Mouse (Mus musculus): ENCODE data around the gene Stpg3. TPM values are rescaled to one million over a fixed set of nuclear protein-coding genes. Genes with fewer than 3 reads are reported as not detected.

Gene Stpg3
- polyA plus RNA-seq, 1 experiment from 2014 or later: not detected

DNA sequence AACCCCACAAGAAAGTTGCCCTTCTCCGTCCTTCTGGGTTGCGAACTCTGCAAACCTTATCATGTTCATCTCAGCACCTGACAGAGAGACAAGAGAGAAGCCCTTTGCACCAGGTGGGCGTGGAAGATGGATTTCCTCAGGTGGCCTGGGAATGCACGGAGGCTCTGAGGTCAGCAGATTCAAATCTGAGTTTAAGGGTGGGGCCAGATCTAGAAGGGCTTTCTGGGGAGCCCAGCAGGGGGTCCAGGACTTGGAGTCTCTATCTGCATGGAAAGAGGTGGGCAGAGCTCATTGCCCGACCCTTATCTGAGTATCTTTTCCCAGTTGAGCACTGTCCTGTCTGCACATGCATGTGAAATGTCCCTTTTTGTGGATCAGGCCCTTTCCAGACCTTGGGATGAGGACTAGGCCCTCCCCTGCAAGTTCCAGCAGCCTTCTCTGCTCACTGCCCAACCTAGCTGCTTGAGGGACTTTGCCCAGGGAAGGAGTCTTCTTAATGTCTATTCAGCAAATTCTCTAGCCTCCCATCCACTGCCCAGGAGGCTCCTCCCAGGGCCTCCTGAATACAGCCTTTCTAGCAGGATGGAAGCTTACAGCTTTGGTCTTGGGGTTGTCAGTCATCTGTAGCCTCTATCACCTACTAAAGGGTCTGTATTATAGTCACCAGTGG is 20.2 kb upstream of the Stpg3 start:
- ATAC-seq (ENCODE audit: extremely low read depth, insufficient number of reproducible peaks, low FRiP score, low TSS enrichment): no peak
- H3K27me3 ChIP-seq (replicated peaks): peaks cover 84% of the 10 kb centered on the region
- H3K27ac ChIP-seq (replicated peaks): no peak overlapping the region
- WGBS: 58% methylated on average over 5 of the region's 5 CpGs
- H3K9ac ChIP-seq: no peak overlapping the region
- no peaks in the 10 kb centered on the region for H3K9me3 ChIP-seq
- H3K4me2 ChIP-seq: no peak overlapping the region
- H3K4me1 ChIP-seq: no peaks in the 10 kb centered on the region
- H3K4me3 ChIP-seq: no peak overlapping the region
- H3K36me3 ChIP-seq: no peaks in the 10 kb centered on the region

GRCm38 (mm10) chr2:25234050-25234449 is 19.6 kb upstream of the Stpg3 start, which contains the start of gene Slc34a3:
Gene Slc34a3, minus strand, starts transcription at chr2:25234364.
- H3K36me3 ChIP-seq: no peaks in the 10 kb centered on the region
- no peak within 1 kb of the TSS for H3K4me3 ChIP-seq
- H3K27me3 ChIP-seq (replicated peaks): peaks cover 85% of the 10 kb centered on the region
- no peak for ATAC-seq (ENCODE audit: extremely low read depth, insufficient number of reproducible peaks, low FRiP score, low TSS enrichment)
- no peak within 1 kb of the TSS for H3K9ac ChIP-seq
- 0 out of 2 replicates have a peak, but pooled peaks cover under 1% of the 10 kb centered on the region for H3K4me1 ChIP-seq
- H3K4me2 ChIP-seq: no peak within 1 kb of the TSS
- H3K27ac ChIP-seq (replicated peaks): no peak within 1 kb of the TSS
- H3K9me3 ChIP-seq: no peaks in the 10 kb centered on the region
- 65% methylated on average over 3 of the region's 3 CpGs for WGBS

DNA sequence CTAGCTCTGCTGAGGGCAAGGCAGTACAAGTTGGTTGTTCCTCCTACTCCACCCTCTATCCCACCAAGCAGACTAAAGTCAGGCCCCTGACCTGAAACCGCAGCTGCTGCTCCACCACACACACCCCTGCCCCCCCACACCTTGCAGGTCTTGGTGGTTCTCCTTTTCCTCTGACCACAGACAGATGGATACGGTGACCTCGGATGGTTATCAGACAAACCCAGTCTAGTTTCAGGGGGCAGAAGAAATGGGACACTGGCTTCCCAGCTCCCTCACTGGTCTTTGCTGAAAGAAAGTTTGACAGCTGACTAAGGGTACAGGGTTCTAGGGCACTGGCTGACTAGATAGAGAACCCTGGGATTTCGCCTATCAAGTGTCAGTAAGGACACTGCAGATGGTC is 19.0 kb upstream of the Stpg3 start:
- WGBS: 63% methylated on average over 4 of the region's 4 CpGs
- no peak overlapping the region for H3K4me3 ChIP-seq

GRCm38 (mm10) chr2:25231038-25231437 is 16.6 kb upstream of the Stpg3 start:
- Histone ChIP-seq H3K36me3 (no peaks in the 10 kb centered on the region), H3K4me1 (peaks cover 10% of the 10 kb centered on the region; the same call in 1 of the 2 replicates), H3K4me2 (no peak overlapping the region), H3K4me3 (no peak overlapping the region), H3K9me3 (no peaks in the 10 kb centered on the region), H3K9ac (no peak overlapping the region), H3K27ac (replicated peaks) (no peak overlapping the region), H3K27me3 (replicated peaks) (peaks cover 70% of the 10 kb centered on the region)
- no peak for ATAC-seq (ENCODE audit: extremely low read depth, insufficient number of reproducible peaks, low FRiP score, low TSS enrichment)
- WGBS: 46% methylated on average over 12 of the region's 12 CpGs

More for the DNA sequence above, 19.0 kb upstream of the Stpg3 start:
- ATAC-seq (ENCODE audit: extremely low read depth, insufficient number of reproducible peaks, low FRiP score, low TSS enrichment): no peak
- H3K27ac ChIP-seq (replicated peaks): no peak overlapping the region
- H3K27me3 ChIP-seq (replicated peaks): peaks cover 81% of the 10 kb centered on the region
- no peak overlapping the region for H3K9ac ChIP-seq
- H3K4me1 ChIP-seq: peaks cover 6% of the 10 kb centered on the region; the same call in 1 of the 2 replicates
- H3K36me3 ChIP-seq: no peaks in the 10 kb centered on the region
- H3K9me3 ChIP-seq: no peaks in the 10 kb centered on the region
- no peak overlapping the region for H3K4me2 ChIP-seq

DNA sequence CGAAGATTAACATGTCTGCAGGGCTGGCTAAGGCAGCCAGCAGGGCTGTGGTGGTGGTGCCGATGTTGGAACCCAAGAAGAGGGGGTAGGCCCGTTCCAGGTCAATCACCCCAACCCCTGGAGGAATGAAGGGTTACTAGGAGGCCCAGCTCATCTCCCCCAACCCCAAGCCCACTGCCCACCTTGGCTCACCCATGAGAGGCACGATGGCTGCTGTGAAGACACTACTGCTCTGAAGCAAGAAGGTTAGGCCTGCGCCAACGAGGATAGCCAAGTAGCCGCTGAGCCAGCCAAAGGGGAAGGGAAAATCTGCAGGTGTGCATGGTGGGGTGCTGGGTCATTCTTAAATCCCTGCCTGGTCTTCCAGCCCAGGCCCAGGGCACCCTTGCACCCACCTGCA is 16.1 kb upstream of the Stpg3 start:
- Histone ChIP-seq H3K27ac (replicated peaks) (no peak overlapping the region), H3K36me3 (no peaks in the 10 kb centered on the region), H3K27me3 (replicated peaks) (peaks cover 66% of the 10 kb centered on the region), H3K4me1 (peaks cover 14% of the 10 kb centered on the region), H3K4me3 (no peak overlapping the region), H3K9ac (no peak overlapping the region), H3K9me3 (no peaks in the 10 kb centered on the region), H3K4me2 (no peak overlapping the region)
- 82% methylated on average over 7 of the region's 7 CpGs for WGBS
- ATAC-seq (ENCODE audit: extremely low read depth, insufficient number of reproducible peaks, low FRiP score, low TSS enrichment): no peak

DNA sequence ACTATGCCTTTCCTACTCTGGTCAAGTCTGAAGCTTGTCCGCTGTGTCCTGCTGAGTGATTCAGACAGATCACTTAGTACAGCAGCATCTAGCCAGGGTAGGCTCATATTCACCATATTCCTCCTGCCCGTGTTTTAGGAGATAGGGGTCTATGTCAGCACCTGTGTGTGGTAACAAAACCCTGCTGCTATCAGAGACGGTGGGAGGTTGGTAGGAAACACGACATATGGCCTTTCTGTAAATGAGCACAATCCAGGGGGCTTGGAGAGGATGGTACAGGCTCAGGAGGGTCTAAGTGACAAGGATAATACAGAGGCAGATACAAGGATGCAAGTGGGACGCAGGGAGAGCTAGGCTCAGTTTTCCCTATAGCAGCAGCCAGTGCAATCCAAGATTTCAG is 15.1 kb upstream of the Stpg3 start:
- WGBS: 67% methylated on average over 5 of the region's 5 CpGs
- peaks cover 17% of the 10 kb centered on the region for H3K4me1 ChIP-seq
- no peaks in the 10 kb centered on the region for H3K36me3 ChIP-seq
- no peak for ATAC-seq (ENCODE audit: extremely low read depth, insufficient number of reproducible peaks, low FRiP score, low TSS enrichment)
- H3K9me3 ChIP-seq: no peaks in the 10 kb centered on the region
- no peak overlapping the region for H3K9ac ChIP-seq
- no peak overlapping the region for H3K4me3 ChIP-seq
- H3K27ac ChIP-seq (replicated peaks): no peak overlapping the region
- H3K27me3 ChIP-seq (replicated peaks): peaks cover 56% of the 10 kb centered on the region
- no peak overlapping the region for H3K4me2 ChIP-seq

- Histone ChIP-seq H3K9ac (peak overlapping the region; percentile 24), H3K4me3 (peak overlapping the region; percentile 40; the same call in 1 of the 2 replicates), H3K27ac (replicated peaks) (no peak overlapping the region), H3K27me3 (replicated peaks) (peaks cover 51% of the 10 kb centered on the region), H3K4me1 (peaks cover 17% of the 10 kb centered on the region), H3K36me3 (no peaks in the 10 kb centered on the region), H3K9me3 (no peaks in the 10 kb centered on the region), H3K4me2 (peak overlapping the region; percentile 65)
- ATAC-seq (ENCODE audit: extremely low read depth, insufficient number of reproducible peaks, low FRiP score, low TSS enrichment): no peak
- whole genome bisulfite sequencing: 66% methylated on average over 6 of the region's 6 CpGs
These were observed 14.6 kb upstream of the Stpg3 start for GRCm38 (mm10) chr2:25228995-25229530.

GRCm38 (mm10) chr2:25228431-25228889 is 14.0 kb upstream of the Stpg3 start:
- peak overlapping the region; percentile 69 for H3K27ac ChIP-seq (replicated peaks)
- peak overlapping the region; percentile 48; the same call in 1 of the 2 replicates for H3K9ac ChIP-seq
- WGBS: under 1% methylated on average over 7 of the region's 7 CpGs
- H3K36me3 ChIP-seq: peaks cover 1% of the 10 kb centered on the region; the same call in 1 of the 2 replicates
- peak overlapping the region; percentile 65 for H3K4me2 ChIP-seq
- H3K9me3 ChIP-seq: no peaks in the 10 kb centered on the region
- H3K4me3 ChIP-seq: peak overlapping the region; percentile 40
- no peak for ATAC-seq (ENCODE audit: extremely low read depth, insufficient number of reproducible peaks, low FRiP score, low TSS enrichment)
- peaks cover 20% of the 10 kb centered on the region for H3K4me1 ChIP-seq
- peaks cover 45% of the 10 kb centered on the region for H3K27me3 ChIP-seq (replicated peaks)

GRCm38 (mm10) chr2:25227406-25227805 is 13.0 kb upstream of the Stpg3 start:
- H3K36me3 ChIP-seq: peaks cover 9% of the 10 kb centered on the region; the same call in 1 of the 2 replicates
- peaks cover 34% of the 10 kb centered on the region for H3K27me3 ChIP-seq (replicated peaks)
- WGBS: 84% methylated on average over 4 of the region's 4 CpGs
- no peak overlapping the region for H3K27ac ChIP-seq (replicated peaks)
- H3K4me2 ChIP-seq: no peak overlapping the region
- ATAC-seq (ENCODE audit: extremely low read depth, insufficient number of reproducible peaks, low FRiP score, low TSS enrichment): no peak
- no peak overlapping the region for H3K9ac ChIP-seq
- no peaks in the 10 kb centered on the region for H3K9me3 ChIP-seq
- H3K4me3 ChIP-seq: no peak overlapping the region
- H3K4me1 ChIP-seq: peaks cover 25% of the 10 kb centered on the region

DNA sequence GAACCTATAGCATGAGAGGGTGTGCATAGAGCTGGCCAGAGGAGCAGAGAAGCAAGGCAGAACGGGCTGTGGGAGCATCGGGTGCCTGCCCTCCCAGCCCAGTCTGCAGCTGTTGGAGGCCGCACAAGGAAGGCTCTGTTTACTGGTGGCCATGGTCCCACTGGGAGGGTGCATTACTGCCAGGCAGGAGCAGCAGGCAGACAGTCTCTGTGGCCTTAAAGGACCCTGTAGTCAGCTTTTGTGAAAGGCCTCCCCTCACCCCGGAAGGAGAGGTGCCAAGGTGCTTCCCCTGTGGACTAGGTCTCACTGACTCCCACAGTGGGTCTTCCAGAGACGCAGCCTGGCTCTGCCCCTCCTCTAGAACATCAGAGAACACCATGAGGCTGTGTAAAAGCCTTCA is 12.4 kb upstream of the Stpg3 start:
- no peak overlapping the region for H3K27ac ChIP-seq (replicated peaks)
- ATAC-seq (ENCODE audit: extremely low read depth, insufficient number of reproducible peaks, low FRiP score, low TSS enrichment): no peak
- H3K9me3 ChIP-seq: no peaks in the 10 kb centered on the region
- 77% methylated on average over 5 of the region's 5 CpGs for WGBS
- H3K4me2 ChIP-seq: no peak overlapping the region
- H3K4me3 ChIP-seq: no peak overlapping the region
- H3K9ac ChIP-seq: no peak overlapping the region
- peaks cover 14% of the 10 kb centered on the region for H3K36me3 ChIP-seq
- H3K4me1 ChIP-seq: peaks cover 25% of the 10 kb centered on the region
- H3K27me3 ChIP-seq (replicated peaks): peaks cover 29% of the 10 kb centered on the region

GRCm38 (mm10) chr2:25225811-25226379 is 11.5 kb upstream of the Stpg3 start:
- peak overlapping the region; percentile 69 for H3K4me2 ChIP-seq
- peaks cover 19% of the 10 kb centered on the region for H3K27me3 ChIP-seq (replicated peaks)
- H3K36me3 ChIP-seq: peaks cover 24% of the 10 kb centered on the region
- 71% methylated on average over 8 of the region's 8 CpGs for WGBS
- H3K4me3 ChIP-seq: peak overlapping the region; percentile 79
- ATAC-seq (ENCODE audit: extremely low read depth, insufficient number of reproducible peaks, low FRiP score, low TSS enrichment): no peak
- H3K9me3 ChIP-seq: no peaks in the 10 kb centered on the region
- H3K4me1 ChIP-seq: peaks cover 25% of the 10 kb centered on the region
- peak overlapping the region; percentile 82 for H3K9ac ChIP-seq
- H3K27ac ChIP-seq (replicated peaks): peak overlapping the region; percentile 98

Measured in heart, embryonic 13.5 days (tissue).